Mouse (Mus musculus) layer of hippocampus, postnatal 25 days (tissue): ENCODE data around the gene Crnkl1. TPM values are rescaled to one million over a fixed set of nuclear protein-coding genes. Genes with fewer than 3 reads are reported as not detected.

Experiments used
- DNase-seq, 2 experiments: peaks; one replicate each; pipeline ENCODE4 v3.0.0; 2022; ENCODE audit warnings: mixed read lengths in 2 of 2, low spot score in 1 of 2; ENCODE audit errors: extremely low spot score in 1 of 2
- microRNA-seq, 2 experiments: library from miRNA; unstranded; fragments of <30 nt; microRNA quantifications; one replicate each; pipeline ENCODE4 v1.2.0; 2021
- total RNA-seq, 2 experiments: library from RNA; stranded (reverse); gene quantifications; 2 replicates each; pipeline ENCODE4 v1.2.3; 2021

Gene Crnkl1
- total RNA-seq, 2 experiments from 2014 or later: 18.8 to 21.3 TPM

DNA sequence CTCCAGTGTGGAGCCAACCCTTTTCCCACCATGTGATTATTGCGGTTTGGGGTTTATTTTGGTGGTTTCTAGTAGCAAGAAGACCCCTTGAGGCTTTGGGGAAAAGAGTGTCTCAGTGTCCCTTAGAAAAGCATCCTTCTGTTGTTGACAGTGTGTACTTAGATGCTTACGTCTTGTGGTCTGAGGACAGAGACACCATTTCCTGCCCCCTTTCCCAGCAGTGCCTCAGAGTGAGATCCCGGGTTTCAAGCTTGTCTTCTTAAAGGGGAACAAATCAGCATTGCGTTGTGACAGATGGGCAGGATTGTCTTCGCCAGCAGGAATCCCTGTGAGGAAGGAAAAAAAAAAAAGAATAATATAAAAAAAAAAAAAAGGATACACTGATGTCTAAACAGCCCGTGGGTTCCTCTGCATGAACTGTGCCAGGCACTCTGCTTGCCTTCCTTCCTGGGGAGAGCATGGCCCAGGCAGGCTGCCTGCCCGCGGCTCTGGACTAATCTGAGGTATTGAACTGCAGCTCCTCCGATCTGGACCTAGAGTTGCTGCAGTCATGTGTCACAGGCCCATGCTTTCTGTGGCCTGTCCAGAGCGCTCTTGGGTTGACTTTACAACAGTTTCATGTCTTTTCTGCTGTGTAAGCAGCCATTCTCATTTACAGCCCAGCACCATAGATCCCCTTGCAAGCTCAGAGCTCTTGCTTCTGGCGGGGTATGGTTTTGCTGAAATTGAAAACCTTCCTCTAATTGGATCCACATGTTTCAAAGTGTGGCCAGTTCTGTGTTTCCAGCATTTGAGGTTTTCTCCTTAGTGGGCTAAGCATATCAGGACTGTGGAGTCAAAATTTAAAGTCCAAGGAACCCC, 53.7 kb downstream of the Crnkl1 start:
- no peak for DNase-seq

DNA sequence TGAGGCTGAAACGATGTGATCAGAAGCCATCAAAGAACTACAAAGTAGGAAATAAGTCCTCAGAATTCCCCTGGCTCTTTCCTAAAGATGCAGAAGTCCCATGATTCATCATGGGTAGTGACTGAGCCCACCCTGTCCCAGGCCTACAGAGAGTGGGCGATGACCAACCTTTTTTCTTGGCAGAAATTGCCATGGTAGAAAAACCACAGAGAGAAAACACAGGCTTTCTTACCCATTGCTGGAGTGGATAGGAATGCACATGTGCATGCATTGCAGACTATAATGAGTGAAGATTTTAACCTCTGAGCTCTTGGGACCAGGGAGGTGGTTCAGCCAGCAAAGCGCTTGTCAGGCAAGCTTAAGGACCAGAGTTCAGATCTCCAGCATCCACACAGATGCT, 57.6 kb downstream of the Crnkl1 start:
- DNase-seq: no peak

DNA sequence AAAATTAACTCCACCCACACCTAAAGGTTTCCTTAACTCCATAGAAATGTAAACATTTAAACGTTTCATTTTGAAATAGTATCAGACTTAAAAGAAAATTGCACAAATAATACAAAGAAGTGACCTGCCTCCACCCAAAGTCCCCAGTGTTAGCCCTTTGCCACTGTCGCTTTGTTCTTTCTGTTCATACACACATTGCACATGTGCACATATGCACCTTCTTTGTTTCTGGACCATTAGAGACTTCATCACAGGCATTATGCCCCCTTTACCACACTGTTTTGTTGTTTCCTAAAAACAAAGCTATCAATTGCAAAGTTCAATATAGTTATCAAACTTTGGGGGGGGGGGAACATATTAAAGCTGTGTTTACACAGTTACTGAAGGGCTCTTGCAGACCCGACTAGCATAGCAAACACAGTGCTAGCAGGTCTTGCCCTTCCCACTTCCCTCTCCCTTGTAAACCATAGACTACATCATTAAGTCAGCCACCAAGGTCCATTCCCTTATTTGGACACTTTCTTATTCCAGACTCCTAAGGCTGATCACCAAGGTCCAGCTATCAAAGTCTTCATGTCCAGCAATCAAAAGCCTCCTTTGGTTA, 59.8 kb downstream of the Crnkl1 start:
- DNase-seq: no peak

DNA sequence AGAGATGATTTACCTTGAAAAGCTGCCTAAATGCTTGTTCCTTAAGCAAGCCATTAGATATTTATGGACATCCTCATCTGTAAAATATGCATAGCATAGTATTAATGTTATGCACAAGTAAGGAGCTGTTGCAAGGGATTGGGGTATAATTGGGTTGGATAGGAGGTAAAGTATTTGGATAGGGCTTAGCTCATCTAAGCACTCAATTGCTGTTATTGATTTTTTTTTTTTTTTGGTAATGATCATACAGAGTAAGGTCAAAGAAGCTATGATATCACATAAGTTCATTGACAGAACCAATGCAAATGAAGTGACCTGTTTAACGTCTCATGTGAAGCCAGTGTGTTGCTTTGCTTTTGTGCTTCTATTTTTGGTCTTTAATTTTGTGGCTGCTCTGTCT, 60.9 kb downstream of the Crnkl1 start:
- no peak for DNase-seq

DNA sequence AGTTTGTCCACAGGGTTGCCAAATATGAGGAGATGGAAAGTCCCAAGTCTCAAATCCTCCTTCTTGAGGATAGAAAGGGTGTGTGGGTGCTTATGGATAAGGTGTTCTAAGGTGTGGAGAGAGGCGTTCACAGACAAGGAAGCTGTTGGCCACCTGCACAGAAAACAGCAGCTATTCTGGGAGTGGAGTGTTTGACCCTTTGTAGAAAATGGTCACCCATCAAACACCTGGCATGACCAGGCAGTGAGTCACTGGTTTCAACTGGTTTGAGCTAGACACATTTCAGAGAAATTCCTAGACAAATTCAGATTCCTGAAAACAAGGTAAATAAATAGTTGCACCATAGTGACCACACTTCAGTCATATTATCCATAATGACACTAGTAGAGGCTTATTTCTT, 62.7 kb downstream of the Crnkl1 start:
- DNase-seq: no peak

DNA sequence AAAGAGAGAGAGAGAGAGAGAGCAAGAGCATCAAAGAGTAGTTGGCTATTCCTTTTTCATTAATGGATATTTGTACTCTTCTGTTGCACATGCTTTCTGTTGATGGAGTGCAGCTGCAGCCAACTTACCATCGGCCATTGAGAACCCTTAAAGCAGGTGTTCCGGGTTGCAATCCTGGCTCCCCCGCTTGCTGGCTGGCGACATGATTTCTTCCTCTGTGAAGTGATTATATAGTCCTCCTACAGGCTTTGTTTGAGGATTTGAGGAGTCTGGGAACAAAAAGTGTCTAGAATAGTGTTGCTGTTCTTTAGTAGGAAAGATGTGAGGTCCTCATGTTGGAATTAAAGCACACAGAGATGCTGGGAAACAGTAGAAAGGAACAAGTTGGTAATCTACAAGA, 63.5 kb downstream of the Crnkl1 start:
- DNase-seq: no peak

Small RNAs within 50 kb of the gene (microRNA-seq; reads per million reads assigned to microRNA genes)
- gene Gm25026: 0 reads per million in 2 experiments

Other genes with a start within 250 kb of the Crnkl1 start
- gene Naa20, start 32.9 kb downstream of the Crnkl1 start, total RNA-seq: 10 to 100 TPM; 68.4 to 69.2 TPM
- 1 to 10 TPM; 2.5 to 4.9 TPM for gene Cfap61, start 230 bp downstream of the Crnkl1 start, total RNA-seq